In the genomic region with DNA sequence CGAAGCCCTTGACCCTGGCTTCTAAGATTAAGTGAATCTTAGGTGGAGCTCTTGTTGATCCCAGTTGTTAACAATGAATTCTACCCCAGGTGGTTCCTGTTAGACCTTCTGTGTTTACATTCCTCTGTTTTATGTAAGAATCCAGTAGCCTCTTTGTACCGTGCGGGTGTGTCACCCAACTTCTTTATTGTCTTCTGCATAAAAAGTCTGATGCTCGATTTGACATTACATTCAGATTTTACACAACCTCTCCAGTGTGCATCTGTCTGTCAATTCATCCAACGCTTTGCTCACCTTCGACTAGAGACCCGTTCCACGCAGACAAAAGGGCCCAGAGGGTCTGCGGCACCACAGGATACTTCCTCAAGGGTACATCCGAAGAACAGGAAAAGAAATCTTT, we compare ENCODE assay signal across 3 mouse cellular contexts. TPM values are rescaled to one million over a fixed set of nuclear protein-coding genes. Genes with fewer than 3 reads are reported as not detected.
"Had no signal": no experiment of that assay in that cellular context is flagged by ENCODE, and none has a peak within 500 bp of the region (broad histone marks: within the 10 kb centered on the region; RNA-seq: fewer than 3 reads in every experiment).

No protein-coding gene starts in this region.

RNA-seq across cellular contexts. Expression of a gene that starts 29.7 kb away (rescaled TPM):
- total RNA-seq: common myeloid progenitor, adult 5-6 weeks; granulocyte monocyte progenitor cell, adult 5-6 weeks had no signal
- polyA plus RNA-seq: erythroblast, embryonic 14.5 days had no signal
